Mouse (Mus musculus): ENCODE measurements around the gene Vmn2r121. TPM values are rescaled to one million over a fixed set of nuclear protein-coding genes. Genes with fewer than 3 reads are reported as not detected.

Vmn2r121 gene
- polyA plus RNA-seq (2015; fragmentation: Nextera tagmentation; extraction: Ambion mirVana) = not detected in 2 replicates

GRCm38 (mm10) chrX:124135852-124136251 is at the start of gene Vmn2r121:
Gene Vmn2r121 (minus strand): TSS chrX:124135952.

Data from adrenal gland, postnatal 0 days (tissue).